Comparison of ENCODE assay signal across 27 mouse cellular contexts in genomic region chr16:11687836-11688235, GRCm38 (mm10).
DNase-seq lines count a peak whose midpoint lies in the region; ATAC-seq lines count a peak whose summit lies in the region.
"Had no signal": no experiment of that assay in that cellular context is flagged by ENCODE, and none has a peak within 500 bp of the region (broad histone marks: within the 10 kb centered on the region; RNA-seq: fewer than 3 reads in every experiment).

No protein-coding gene starts in this region.

- H3K9me3 ChIP-seq in midbrain, embryonic 16.5 days (replicated peaks; ENCODE audit: control insufficient read depth, low read length, poor library complexity, severe bottlenecking) = no peaks in the 10 kb centered on the region
- H3K9me3 ChIP-seq: embryonic facial prominence, embryonic 12.5 days; heart, embryonic 13.5 days; limb, embryonic 12.5 days; lung, embryonic 15.5 days; midbrain, embryonic 10.5 days; midbrain, embryonic 15.5 days; neural tube, embryonic 13.5 days; stomach, embryonic 15.5 days had no signal

- peak; percentile 51 for DNase-seq in A20 (ENCODE audit: low read depth, low spot score)
- DNase-seq in kidney, postnatal 4 days = no peak
- no peak for DNase-seq in cerebellum, postnatal 25 days
- no peak for DNase-seq in gastrocnemius, postnatal 10 days
- DNase-seq: adrenal gland, postnatal 36 days; cerebellum, adult 8-10 months; cerebellum, postnatal 36 days; embryo, embryonic 11 days; heart, postnatal 10 days; kidney, adult 11 months; kidney, postnatal 14 days; thymus, postnatal 25 days had no signal

- H3K4me2 ChIP-seq in midbrain, embryonic 16.5 days (ENCODE audit: low read length) = no peak overlapping the region
- H3K4me2 ChIP-seq: embryonic facial prominence, embryonic 12.5 days; heart, embryonic 13.5 days; hindbrain, embryonic 14.5 days; limb, embryonic 12.5 days; lung, embryonic 15.5 days; midbrain, embryonic 15.5 days; neural tube, embryonic 13.5 days; stomach, embryonic 15.5 days had no signal

- H3K27ac ChIP-seq in midbrain, embryonic 16.5 days (ENCODE audit: low read length) = no peak overlapping the region
- H3K27ac ChIP-seq: embryonic facial prominence, embryonic 12.5 days; heart, embryonic 13.5 days; hindbrain, embryonic 14.5 days; limb, embryonic 12.5 days; lung, embryonic 15.5 days; macrophage; midbrain, embryonic 10.5 days; midbrain, embryonic 15.5 days; neural tube, embryonic 13.5 days; stomach, embryonic 15.5 days had no signal

- ATAC-seq in CD4-positive, CD25-positive, alpha-beta regulatory T cell, adult 4 months = peak; percentile 48
- peak; percentile 38 for ATAC-seq in activated CD4-positive, CD25-positive, alpha-beta regulatory T cell, adult 4 months
- peak; percentile 54 for ATAC-seq in megakaryocyte progenitor cell, adult 5-6 weeks (replicated peaks; ENCODE audit: poor library complexity)
- no peak for ATAC-seq in midbrain, embryonic 16.5 days
- ATAC-seq: forebrain, embryonic 14.5 days; midbrain, embryonic 15.5 days had no signal

- H3K4me1 ChIP-seq in midbrain, embryonic 16.5 days (ENCODE audit: control insufficient read depth, insufficient read depth, low read length) = no peaks in the 10 kb centered on the region
- H3K4me1 ChIP-seq: embryonic facial prominence, embryonic 12.5 days; limb, embryonic 12.5 days; lung, embryonic 15.5 days; midbrain, embryonic 15.5 days; stomach, embryonic 15.5 days had no signal

- no peaks in the 10 kb centered on the region for H3K36me3 ChIP-seq in midbrain, embryonic 16.5 days (ENCODE audit: control insufficient read depth, insufficient read depth, low read length)
- H3K36me3 ChIP-seq: embryonic facial prominence, embryonic 12.5 days; heart, embryonic 13.5 days; limb, embryonic 12.5 days; lung, embryonic 15.5 days; midbrain, embryonic 10.5 days; midbrain, embryonic 15.5 days; neural tube, embryonic 13.5 days; stomach, embryonic 15.5 days had no signal

- no peaks in the 10 kb centered on the region for H3K27me3 ChIP-seq in midbrain, embryonic 16.5 days (ENCODE audit: control insufficient read depth, insufficient read depth, low read depth, low read length)
- H3K27me3 ChIP-seq: embryonic facial prominence, embryonic 12.5 days; heart, embryonic 13.5 days; limb, embryonic 12.5 days; lung, embryonic 15.5 days; midbrain, embryonic 15.5 days; neural tube, embryonic 13.5 days; stomach, embryonic 15.5 days had no signal

- no peak overlapping the region for H3K9ac ChIP-seq in midbrain, embryonic 16.5 days (ENCODE audit: low read depth, low read length)
- H3K9ac ChIP-seq: embryonic facial prominence, embryonic 12.5 days; heart, embryonic 13.5 days; hindbrain, embryonic 14.5 days; limb, embryonic 12.5 days; lung, embryonic 15.5 days; midbrain, embryonic 15.5 days; neural tube, embryonic 13.5 days; stomach, embryonic 15.5 days had no signal

- no peak overlapping the region for H3K4me3 ChIP-seq in midbrain, embryonic 16.5 days (ENCODE audit: low read depth, low read length)
- H3K4me3 ChIP-seq: embryonic facial prominence, embryonic 12.5 days; heart, embryonic 13.5 days; limb, embryonic 12.5 days; lung, embryonic 15.5 days; midbrain, embryonic 10.5 days; midbrain, embryonic 15.5 days; neural tube, embryonic 13.5 days; stomach, embryonic 15.5 days had no signal
